Mouse (Mus musculus): Measurements from ENCODE around the gene Primpol.
"Not testable (repeated sequence)": the region's sequence is repeated elsewhere in the genome, so short reads cannot be mapped to it uniquely, and the experiment has no call there.

Primpol gene

GRCm38 (mm10) chr8:46600959-46601707 lies 15.9 kb downstream of the Primpol start:
- DNase-seq = no peak

DNA sequence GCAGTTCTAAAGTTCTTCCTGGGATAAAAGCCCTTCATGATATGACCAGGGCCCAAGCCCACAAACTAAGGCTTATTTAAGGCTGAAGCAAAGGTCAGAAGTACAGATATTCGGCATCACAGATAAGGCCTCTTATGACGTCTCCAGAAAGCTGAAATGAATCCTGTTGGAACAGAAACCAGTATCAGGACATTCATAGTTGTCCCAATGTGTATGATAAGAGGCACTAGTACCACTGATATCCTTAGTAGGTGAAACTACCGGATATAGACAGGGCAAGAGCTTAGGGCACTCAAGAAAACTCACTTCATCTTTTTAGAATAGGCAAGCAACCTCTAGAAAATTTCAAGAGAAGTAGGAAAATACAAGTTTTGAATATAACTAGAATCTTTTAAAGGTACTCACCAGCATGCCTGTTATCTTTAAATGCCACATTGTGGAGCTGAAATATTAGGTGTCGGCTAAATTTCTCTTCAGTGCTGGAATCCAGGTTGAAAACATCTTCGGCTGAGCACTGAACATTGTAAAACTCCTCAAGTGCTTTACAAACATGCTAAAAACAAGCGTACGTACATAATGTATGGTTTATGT lies 17.6 kb downstream of the Primpol start:
- DNase-seq = no peak

- no peak for DNase-seq
Measured at GRCm38 (mm10) chr8:46598753-46599152, 18.3 kb downstream of the Primpol start.

DNA sequence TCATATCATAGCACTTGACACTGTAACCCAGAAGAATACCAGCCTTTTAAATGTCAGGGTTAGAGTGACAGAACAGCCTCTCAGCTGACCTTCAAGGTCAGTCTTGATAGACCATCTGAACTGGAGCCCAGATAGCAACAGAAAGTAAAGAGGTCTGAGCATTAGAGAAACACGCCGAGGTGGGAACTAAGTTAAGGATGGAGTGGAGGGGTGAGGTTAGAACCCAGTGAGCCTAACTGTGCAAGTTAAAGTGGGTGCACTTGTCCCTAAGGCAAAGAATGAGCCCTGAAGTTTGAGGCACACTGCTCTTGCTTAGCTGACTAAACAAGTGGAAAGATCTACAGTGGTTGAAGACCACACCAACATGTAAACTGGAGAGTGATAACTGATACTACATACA lies 18.9 kb downstream of the Primpol start:
- DNase-seq = no peak

- DNase-seq = no peak
Measured at GRCm38 (mm10) chr8:46597411-46597810, 19.6 kb downstream of the Primpol start.

- no peak for DNase-seq
Measured at GRCm38 (mm10) chr8:46596530-46596929, 20.5 kb downstream of the Primpol start.

GRCm38 (mm10) chr8:46595593-46595992 lies 21.4 kb downstream of the Primpol start:
- peak; percentile 11 to 15 for DNase-seq

DNA sequence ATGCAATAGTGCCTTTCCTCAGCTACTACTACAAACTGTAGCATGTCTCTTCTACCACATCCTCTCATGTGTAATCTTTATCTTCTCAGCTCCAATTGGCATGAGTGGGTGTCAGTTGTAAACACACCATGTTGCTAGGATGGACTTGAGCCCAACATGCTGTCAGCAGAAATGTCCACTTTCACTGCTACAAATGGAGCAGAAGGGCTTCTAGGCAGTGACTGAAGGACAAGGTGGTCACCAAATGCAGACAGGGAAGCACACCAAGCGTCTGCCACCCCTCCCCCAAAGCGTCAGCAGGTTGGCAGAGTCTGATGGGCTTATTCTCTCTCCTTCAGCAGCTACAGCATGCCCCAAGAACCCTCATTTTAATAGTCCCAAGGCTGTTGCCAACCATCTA lies 23.2 kb downstream of the Primpol start:
- DNase-seq = no peak

GRCm38 (mm10) chr8:46593067-46593466 lies 23.9 kb downstream of the Primpol start:
- DNase-seq = no peak

GRCm38 (mm10) chr8:46588663-46589062 lies 28.3 kb downstream of the Primpol start:
- no peak for DNase-seq

- no peak for DNase-seq
Measured at GRCm38 (mm10) chr8:46587911-46588310, 29.1 kb downstream of the Primpol start.

GRCm38 (mm10) chr8:46585576-46585975 lies 31.4 kb downstream of the Primpol start:
- no peak for DNase-seq

GRCm38 (mm10) chr8:46584328-46584727 lies 32.7 kb downstream of the Primpol start:
- DNase-seq = not testable (repeated sequence)

GRCm38 (mm10) chr8:46578794-46579193 lies 38.2 kb downstream of the Primpol start:
- DNase-seq = no peak

GRCm38 (mm10) chr8:46573964-46574363 lies 43.0 kb downstream of the Primpol start:
- no peak for DNase-seq

- DNase-seq = no peak
Measured at GRCm38 (mm10) chr8:46573446-46573845, 43.6 kb downstream of the Primpol start.

GRCm38 (mm10) chr8:46570673-46571072 lies 46.3 kb downstream of the Primpol start:
- no peak for DNase-seq

DNA sequence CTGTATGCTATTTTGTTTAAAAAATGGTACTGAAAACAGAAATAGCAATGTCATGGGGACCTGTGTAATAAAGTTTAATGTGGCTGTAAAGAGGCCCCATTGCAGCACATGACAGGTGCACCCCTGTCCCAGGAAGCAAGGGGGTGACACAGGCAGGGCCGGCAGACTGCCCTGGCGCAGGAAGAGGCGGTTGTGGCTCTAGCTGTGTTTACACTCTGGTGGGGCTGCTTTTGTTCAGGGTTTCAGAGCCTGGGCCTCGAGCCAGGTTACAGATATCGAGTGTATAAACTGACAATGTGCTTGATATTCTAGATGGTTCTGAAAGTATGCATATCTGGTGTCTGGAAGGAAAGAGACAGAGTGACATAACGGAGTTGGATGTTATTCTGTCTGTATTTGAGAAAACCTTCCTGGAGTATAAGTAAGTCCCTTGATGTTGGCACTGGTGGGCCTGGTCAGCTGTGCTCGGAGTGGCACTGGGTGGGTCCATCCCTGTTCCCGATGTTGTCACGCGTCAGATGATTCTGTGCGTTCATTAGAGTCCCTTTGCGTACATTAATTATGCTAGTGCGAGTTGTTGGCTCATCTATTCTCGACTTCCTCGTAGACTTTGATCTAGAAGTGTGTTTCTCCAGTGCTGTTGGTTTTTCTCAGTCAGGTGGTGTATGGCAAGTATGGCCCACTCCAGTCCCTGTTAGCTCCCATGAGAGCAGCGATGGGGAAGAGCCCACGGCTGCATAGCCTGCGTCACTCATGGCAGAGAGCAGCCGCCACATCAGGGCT lies 47.2 kb downstream of the Primpol start:
- DNase-seq = peak; percentile 50 to 67

DNA sequence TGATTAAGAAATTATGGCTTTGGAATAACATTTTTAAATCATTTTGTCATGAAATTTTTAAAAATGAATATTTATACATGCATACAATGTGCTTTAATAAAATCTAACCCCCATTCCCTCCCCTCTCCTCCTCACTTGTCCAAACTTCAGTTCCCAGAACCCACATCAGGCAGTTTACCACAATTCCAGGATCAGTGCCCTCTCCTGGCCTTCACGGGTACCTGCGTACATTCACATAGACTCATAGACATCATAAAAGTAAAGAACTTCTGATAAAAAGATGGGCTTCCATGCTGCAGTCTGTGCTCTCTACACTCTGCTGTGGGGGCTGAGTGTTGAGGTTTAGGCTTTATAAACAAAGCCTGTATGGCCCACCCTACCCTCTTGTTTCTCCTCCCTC lies 48.1 kb downstream of the Primpol start:
- no peak for DNase-seq

- peak; percentile 74 to 83 for DNase-seq
Measured at GRCm38 (mm10) chr8:46567946-46568345, 49.1 kb downstream of the Primpol start.

- DNase-seq = no peak
Measured at GRCm38 (mm10) chr8:46566914-46567529, 50.0 kb downstream of the Primpol start.

- no peak for DNase-seq
Measured at GRCm38 (mm10) chr8:46562333-46562732, 54.7 kb downstream of the Primpol start.

DNA sequence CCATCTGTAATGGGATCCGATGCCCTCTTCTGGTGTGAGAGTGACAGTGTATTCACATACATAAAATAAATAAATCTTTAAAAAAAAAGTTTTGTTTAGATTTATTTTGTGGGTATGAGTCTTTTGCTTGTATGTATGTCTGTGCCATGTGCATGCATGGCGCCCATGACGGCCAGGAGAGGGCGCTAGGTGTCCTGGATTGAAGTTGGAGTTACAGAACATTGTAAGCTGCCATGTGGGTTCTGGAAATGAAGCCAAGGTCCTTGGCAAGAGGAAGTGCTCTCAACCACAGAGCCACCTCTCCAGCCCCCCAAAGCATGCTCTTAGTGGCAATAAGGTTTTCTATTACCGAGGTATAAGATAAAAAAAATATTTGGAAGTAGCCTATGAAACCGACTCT lies 57.6 kb downstream of the Primpol start:
- peak; percentile 42 to 47 for DNase-seq

- no peak for DNase-seq
Measured at GRCm38 (mm10) chr8:46552441-46552765, 64.6 kb downstream of the Primpol start.

Data from lung, adult 18-20 months (tissue).